Mouse (Mus musculus) stomach, embryonic 14.5 days (tissue): ENCODE data around the gene Ctnna2. TPM values are rescaled to one million over a fixed set of nuclear protein-coding genes. Genes with fewer than 3 reads are reported as not detected.

ENCODE experiments used
- ATAC-seq: fragments of 200-750 bp; cut with Nextera tagmentation; 2 replicates; pipeline ENCODE4 v1.8.0; 2017; ENCODE audit warnings: low read depth, moderate TSS enrichment; ENCODE audit not compliant: insufficient number of reproducible peaks, insufficient read depth, low FRiP score
- H3K27ac ChIP-seq: fragments of 300-500 bp; sonication (generic); 2 replicates; pipeline ENCODE4 v1.5.1; 2014; ENCODE audit warnings: mild to moderate bottlenecking, low read length, moderate library complexity, mixed read lengths
- H3K27me3 ChIP-seq: fragments of 300-500 bp; sonication (generic); 2 replicates; pipeline ENCODE4 v1.6.1; 2014; ENCODE audit warnings: low read length, control low read depth, mixed read lengths; ENCODE audit not compliant: control insufficient read depth, insufficient read depth
- H3K36me3 ChIP-seq: fragments of 300-500 bp; sonication (generic); 2 replicates; pipeline ENCODE4 v1.6.1; 2014; ENCODE audit warnings: mild to moderate bottlenecking, control low read depth, low read length, moderate library complexity, mixed read lengths; ENCODE audit not compliant: control insufficient read depth, insufficient read depth
- H3K4me1 ChIP-seq: fragments of 300-500 bp; sonication (generic); 2 replicates; pipeline ENCODE4 v1.6.1; 2014; ENCODE audit warnings: low read length, control low read depth, mixed read lengths; ENCODE audit not compliant: control insufficient read depth, insufficient read depth
- H3K4me2 ChIP-seq: fragments of 300-500 bp; sonication (generic); replicated peaks from 2 replicates; pipeline ENCODE4 v1.6.1; 2014; ENCODE audit warnings: low read depth, low read length, control low read depth
- H3K4me3 ChIP-seq: fragments of 300-500 bp; sonication (generic); 2 replicates; pipeline ENCODE4 v1.5.1; 2014; ENCODE audit warnings: low read depth, low read length, control low read depth
- H3K9ac ChIP-seq: fragments of 300-500 bp; sonication (generic); replicated peaks from 2 replicates; pipeline ENCODE4 v1.6.1; 2014; ENCODE audit warnings: low read depth, mild to moderate bottlenecking, control low read depth, low read length, moderate library complexity, mixed read lengths
- H3K9me3 ChIP-seq: fragments of 300-500 bp; sonication (generic); 2 replicates; pipeline ENCODE4 v1.6.1; 2016; ENCODE audit warnings: low read depth, low read length, control low read depth; ENCODE audit not compliant: control insufficient read depth
- WGBS: fragments of 180-500 bp; shearing (Covaris S2); extraction: QIAGEN DNeasy Blood & Tissue Kit; methylation state at CpG from one replicate; pipeline ENCODE4 v1.1.7; 2014; 5-methylcytosine and 5-hydroxymethylcytosine counted together
- polyA plus RNA-seq: library from polyadenylated mRNA; unstranded; fragments of >200 nt; fragmentation: Nextera tagmentation; extraction: Ambion mirVana; gene quantifications from 2 replicates; pipeline ENCODE4 v1.2.1, GENCODE M21; 2014

Gene Ctnna2
- polyA plus RNA-seq, 1 experiment from 2014 or later = 9.3 TPM

DNA sequence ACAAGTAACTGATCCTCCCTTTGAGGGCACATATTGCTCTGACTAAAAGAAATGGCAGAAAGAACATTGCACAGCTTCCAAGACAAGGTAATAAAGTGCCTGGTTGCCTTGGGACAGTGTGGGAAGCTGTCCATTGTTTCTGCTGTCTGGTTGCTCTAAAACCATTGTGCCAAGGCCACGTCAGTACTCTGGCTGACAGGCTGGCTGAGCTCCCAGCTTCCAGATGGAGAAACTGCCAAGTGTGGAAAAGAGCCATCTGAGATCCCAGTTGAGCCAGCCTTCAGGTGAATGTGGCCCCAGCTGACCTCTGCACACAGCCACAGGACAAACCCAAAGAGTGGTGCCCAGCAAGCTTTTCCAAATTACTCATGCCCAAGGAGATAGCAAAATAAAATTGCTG, 504.1 kb downstream of the Ctnna2 start:
- no peak for ATAC-seq
- no peak overlapping the region for H3K4me3 ChIP-seq
- H3K27me3 ChIP-seq = no peaks in the 10 kb centered on the region
- no peaks in the 10 kb centered on the region for H3K4me1 ChIP-seq
- no peak overlapping the region for H3K4me2 ChIP-seq
- H3K36me3 ChIP-seq = no peaks in the 10 kb centered on the region
- no peak overlapping the region for H3K27ac ChIP-seq
- 37% methylated on average over 1 of the region's 1 CpGs for WGBS
- no peaks in the 10 kb centered on the region for H3K9me3 ChIP-seq
- no peak overlapping the region for H3K9ac ChIP-seq

- Histone ChIP-seq H3K9ac (no peak overlapping the region), H3K4me2 (no peak overlapping the region), H3K36me3 (no peaks in the 10 kb centered on the region), H3K27ac (no peak overlapping the region), H3K4me3 (no peak overlapping the region), H3K27me3 (no peaks in the 10 kb centered on the region), H3K9me3 (no peaks in the 10 kb centered on the region), H3K4me1 (no peaks in the 10 kb centered on the region)
- 86% methylated on average over 7 of the region's 7 CpGs for WGBS
- ATAC-seq = no peak
Measured at GRCm38 (mm10) chr6:77473256-77473655, 506.2 kb downstream of the Ctnna2 start.

DNA sequence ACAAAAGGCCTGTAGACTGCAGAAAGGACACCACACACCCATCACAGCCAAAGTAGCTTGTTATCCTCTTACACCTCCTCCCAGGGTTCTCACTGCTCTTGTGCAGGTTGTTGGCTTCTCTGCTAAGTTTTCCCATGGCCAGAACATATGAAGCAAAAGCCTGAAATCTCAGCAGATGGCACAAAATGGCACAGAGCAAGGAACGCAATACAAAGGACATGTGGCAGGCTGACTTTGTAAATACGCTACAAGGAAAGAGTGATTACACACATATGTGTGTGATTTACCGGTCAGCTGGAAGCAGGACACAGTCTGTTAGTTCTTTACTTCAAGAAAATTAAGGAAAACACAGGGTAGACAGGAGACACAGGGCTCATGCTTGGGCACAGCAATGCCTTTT, 511.4 kb downstream of the Ctnna2 start:
- Histone ChIP-seq H3K9ac (no peak overlapping the region), H3K9me3 (no peaks in the 10 kb centered on the region), H3K4me3 (no peak overlapping the region), H3K27me3 (no peaks in the 10 kb centered on the region), H3K4me1 (no peaks in the 10 kb centered on the region), H3K4me2 (no peak overlapping the region), H3K27ac (no peak overlapping the region), H3K36me3 (no peaks in the 10 kb centered on the region)
- WGBS = 85% methylated on average over 3 of the region's 3 CpGs
- ATAC-seq = no peak

DNA sequence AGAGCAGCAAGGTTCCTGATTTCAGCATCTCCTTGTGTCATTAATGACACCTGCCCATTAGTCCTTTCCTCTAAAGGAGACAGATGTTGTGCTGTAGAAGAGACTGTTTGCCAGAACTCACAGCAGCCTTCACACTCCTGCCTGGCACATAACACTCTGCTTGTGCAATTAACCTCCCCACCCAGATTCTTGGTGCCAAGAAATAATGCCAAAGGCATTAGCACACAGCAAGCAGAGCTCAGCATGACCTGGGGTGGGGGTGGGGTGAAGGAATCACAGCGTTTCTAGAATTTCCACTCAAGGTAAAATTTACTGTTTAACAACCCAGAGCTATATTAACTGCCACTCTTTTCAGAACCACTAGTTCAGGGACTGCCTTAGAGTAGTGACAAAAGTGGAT, 516.8 kb downstream of the Ctnna2 start:
- ATAC-seq = no peak
- 39% methylated on average over 1 of the region's 1 CpGs for WGBS
- no peaks in the 10 kb centered on the region for H3K36me3 ChIP-seq
- no peak overlapping the region for H3K4me2 ChIP-seq
- H3K4me1 ChIP-seq = no peaks in the 10 kb centered on the region
- H3K9me3 ChIP-seq = no peaks in the 10 kb centered on the region
- no peak overlapping the region for H3K27ac ChIP-seq
- no peak overlapping the region for H3K9ac ChIP-seq
- no peak overlapping the region for H3K4me3 ChIP-seq
- H3K27me3 ChIP-seq = no peaks in the 10 kb centered on the region

- Histone ChIP-seq H3K4me1 (no peaks in the 10 kb centered on the region), H3K27me3 (no peaks in the 10 kb centered on the region), H3K9me3 (no peaks in the 10 kb centered on the region), H3K4me3 (no peak overlapping the region), H3K36me3 (no peaks in the 10 kb centered on the region), H3K9ac (no peak overlapping the region), H3K27ac (no peak overlapping the region), H3K4me2 (no peak overlapping the region)
- ATAC-seq = no peak
- WGBS = 73% methylated on average over 2 of the region's 2 CpGs
Measured at GRCm38 (mm10) chr6:77457919-77458318, 521.6 kb downstream of the Ctnna2 start.

DNA sequence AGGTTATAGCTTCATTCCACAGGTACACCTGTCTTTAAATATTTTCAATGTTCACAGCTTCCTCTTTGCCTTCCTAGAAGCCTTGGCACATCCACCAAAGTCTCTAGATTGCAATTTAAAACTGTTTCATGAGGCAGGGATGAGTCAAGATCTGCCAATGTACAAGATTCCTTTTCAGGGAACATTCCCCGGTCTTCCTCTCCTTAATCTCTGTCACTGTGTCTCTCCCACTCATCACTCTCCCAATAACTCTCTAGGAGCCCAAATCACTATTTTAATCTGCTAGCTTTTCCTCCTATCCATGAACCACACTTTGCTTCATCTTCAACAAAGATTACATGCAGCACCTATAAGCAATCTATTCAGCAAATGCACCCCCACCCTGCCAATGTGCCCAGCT, 532.6 kb downstream of the Ctnna2 start:
- no peaks in the 10 kb centered on the region for H3K9me3 ChIP-seq
- no peaks in the 10 kb centered on the region for H3K4me1 ChIP-seq
- no peak overlapping the region for H3K4me2 ChIP-seq
- no peak for ATAC-seq
- no peaks in the 10 kb centered on the region for H3K27me3 ChIP-seq
- H3K36me3 ChIP-seq = no peaks in the 10 kb centered on the region
- no peak overlapping the region for H3K9ac ChIP-seq
- WGBS = 84% methylated on average over 1 of the region's 1 CpGs
- no peak overlapping the region for H3K4me3 ChIP-seq
- no peak overlapping the region for H3K27ac ChIP-seq

GRCm38 (mm10) chr6:77443906-77444305, 535.6 kb downstream of the Ctnna2 start:
- Histone ChIP-seq H3K27ac (no peak overlapping the region), H3K9ac (no peak overlapping the region), H3K27me3 (no peaks in the 10 kb centered on the region), H3K4me1 (no peaks in the 10 kb centered on the region), H3K4me3 (no peak overlapping the region), H3K4me2 (no peak overlapping the region), H3K36me3 (no peaks in the 10 kb centered on the region), H3K9me3 (no peaks in the 10 kb centered on the region)
- WGBS = 74% methylated on average over 11 of the region's 11 CpGs
- ATAC-seq = no peak

GRCm38 (mm10) chr6:77441051-77441450, 538.4 kb downstream of the Ctnna2 start:
- Histone ChIP-seq H3K4me2 (no peak overlapping the region), H3K9me3 (no peaks in the 10 kb centered on the region), H3K36me3 (no peaks in the 10 kb centered on the region), H3K27me3 (no peaks in the 10 kb centered on the region), H3K4me3 (no peak overlapping the region), H3K27ac (no peak overlapping the region), H3K9ac (no peak overlapping the region), H3K4me1 (no peaks in the 10 kb centered on the region)
- WGBS = 68% methylated on average over 5 of the region's 5 CpGs
- ATAC-seq = no peak

DNA sequence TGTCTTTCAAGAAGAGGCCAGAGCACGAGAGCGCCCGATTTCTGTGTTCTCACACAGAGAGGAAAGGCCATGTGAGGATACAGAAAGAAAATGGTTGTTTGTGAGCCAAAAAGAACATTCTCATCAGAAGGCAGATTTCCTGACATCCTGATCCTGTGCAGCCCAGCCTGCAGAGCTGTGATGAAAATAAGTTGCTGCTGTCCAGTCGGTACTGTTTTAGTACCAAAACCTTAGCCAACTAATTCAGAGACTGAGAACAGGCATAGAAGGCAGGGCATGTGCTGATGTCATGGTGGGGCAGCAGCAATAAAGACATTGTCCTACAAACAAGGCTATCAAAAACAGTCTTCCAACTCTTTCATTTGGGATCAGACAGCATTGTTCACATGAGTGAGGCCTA, 549.1 kb downstream of the Ctnna2 start:
- Histone ChIP-seq H3K4me3 (no peak overlapping the region), H3K9me3 (no peaks in the 10 kb centered on the region), H3K36me3 (no peaks in the 10 kb centered on the region), H3K9ac (no peak overlapping the region), H3K4me1 (no peaks in the 10 kb centered on the region), H3K27ac (no peak overlapping the region), H3K4me2 (no peak overlapping the region), H3K27me3 (no peaks in the 10 kb centered on the region)
- WGBS = 81% methylated on average over 4 of the region's 4 CpGs
- ATAC-seq = no peak
